Mouse (Mus musculus) C2C12 (cell line): ENCODE measurements around the gene Xrcc1. TPM values are rescaled to one million over a fixed set of nuclear protein-coding genes. Genes with fewer than 3 reads are reported as not detected.
A peak's percentile ranks its signal among the peaks of the same experiment; 100 is the strongest.

Experiments
- H3K27me3 ChIP-seq: one replicate; pipeline ENCODE4 v1.6.1; 2011; ENCODE audit not compliant: control insufficient read depth, insufficient read depth, insufficient read length
- H3K36me3 ChIP-seq: one replicate; pipeline ENCODE4 v1.6.1; 2011; ENCODE audit not compliant: control insufficient read depth, insufficient read depth
- H3K4me3 ChIP-seq: one replicate; pipeline ENCODE4 v1.5.1; 2011; ENCODE audit warnings: mild to moderate bottlenecking, control low read depth; ENCODE audit not compliant: poor library complexity, insufficient read depth, severe bottlenecking
- H3K79me2 ChIP-seq: one replicate; pipeline ENCODE4 v1.6.1; 2011; ENCODE audit not compliant: control insufficient read depth, insufficient read depth
- H3K79me3 ChIP-seq: one replicate; pipeline ENCODE4 v1.6.1; 2011; ENCODE audit warnings: low read depth, control low read depth
- H3ac ChIP-seq: one replicate; pipeline ENCODE3; 2011; ENCODE audit warnings: low read depth; ENCODE audit not compliant: control insufficient read depth, insufficient read length
- CEBPB ChIP-seq: IDR thresholded peaks from one replicate; pipeline ENCODE4 v1.6.1; 2011; ENCODE audit warnings: low read depth, mild to moderate bottlenecking, control low read depth, moderate library complexity
- CTCF ChIP-seq: IDR thresholded peaks from one replicate; pipeline ENCODE4 v1.5.1; 2011; ENCODE audit not compliant: control insufficient read depth, insufficient read depth, insufficient read length
- FOSL1 ChIP-seq: IDR thresholded peaks from one replicate; pipeline ENCODE4 v1.8.0; 2011; ENCODE audit warnings: mild to moderate bottlenecking, low read length; ENCODE audit not compliant: poor library complexity, insufficient read depth, severe bottlenecking
- MAX ChIP-seq: IDR thresholded peaks from one replicate; pipeline ENCODE4 v1.6.1; 2011; ENCODE audit warnings: mild to moderate bottlenecking, control low read depth
- MYOD1 ChIP-seq: IDR thresholded peaks from one replicate; pipeline ENCODE4 v1.6.1; 2011; ENCODE audit warnings: low read depth; ENCODE audit not compliant: control insufficient read depth, insufficient read length
- MYOG ChIP-seq: IDR thresholded peaks from one replicate; pipeline ENCODE4 v1.6.1; 2011; ENCODE audit not compliant: control insufficient read depth, insufficient read length; ENCODE audit errors: extremely low read depth
- USF1 ChIP-seq: IDR thresholded peaks from one replicate; pipeline ENCODE4 v1.6.1; 2011; ENCODE audit warnings: low read depth, mild to moderate bottlenecking, control low read depth, moderate library complexity
- polyA plus RNA-seq: library from polyadenylated mRNA; unstranded; fragments of >200 nt; fragmentation: generic; extraction: Trizol; gene quantifications from one replicate; pipeline ENCODE4 v1.2.1, GENCODE M21; 2012; ENCODE audit warnings: missing spikeins

Gene Xrcc1
- polyA plus RNA-seq, 1 experiment = 57.4 TPM

DNA sequence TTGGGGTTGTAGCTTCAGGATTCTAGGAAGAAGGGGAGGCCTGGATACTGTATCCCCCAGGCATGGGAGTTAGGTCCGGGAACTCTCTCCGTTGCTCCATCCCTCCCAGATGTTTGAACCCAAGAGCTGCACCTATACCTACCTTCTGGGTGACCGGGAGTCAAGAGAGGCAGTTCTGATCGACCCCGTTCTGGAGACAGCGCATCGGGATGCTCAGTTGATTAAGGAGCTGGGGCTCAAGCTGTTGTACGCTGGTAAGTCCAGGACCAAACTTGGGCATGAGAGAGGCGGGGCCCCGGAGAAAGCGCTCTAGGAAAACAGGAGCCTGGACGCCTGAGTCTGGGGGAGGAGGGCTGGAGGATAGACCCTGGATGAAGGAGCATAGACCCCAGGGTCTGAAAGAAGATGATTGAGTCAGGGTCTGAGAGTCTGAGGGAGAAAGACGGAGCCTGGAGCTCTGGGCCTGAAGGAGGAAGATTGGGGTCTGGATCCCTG is 48.3 kb downstream of the Xrcc1 start:
- peak overlapping the region; percentile 50 for H3K4me3 ChIP-seq
- H3ac ChIP-seq = peak overlapping the region; percentile 89
- no peaks in the 10 kb centered on the region for H3K79me3 ChIP-seq
- H3K36me3 ChIP-seq = no peaks in the 10 kb centered on the region
- H3K27me3 ChIP-seq = no peaks in the 10 kb centered on the region
- no peak for TF ChIP-seq CTCF
- TF ChIP-seq USF1 = no peak
- TF ChIP-seq MAX = no peak
- no peak for TF ChIP-seq FOSL1
- no peak for TF ChIP-seq MYOD1
- TF ChIP-seq MYOG = no peak
- no peak for TF ChIP-seq CEBPB
- H3K79me2 ChIP-seq = no peaks in the 10 kb centered on the region

DNA sequence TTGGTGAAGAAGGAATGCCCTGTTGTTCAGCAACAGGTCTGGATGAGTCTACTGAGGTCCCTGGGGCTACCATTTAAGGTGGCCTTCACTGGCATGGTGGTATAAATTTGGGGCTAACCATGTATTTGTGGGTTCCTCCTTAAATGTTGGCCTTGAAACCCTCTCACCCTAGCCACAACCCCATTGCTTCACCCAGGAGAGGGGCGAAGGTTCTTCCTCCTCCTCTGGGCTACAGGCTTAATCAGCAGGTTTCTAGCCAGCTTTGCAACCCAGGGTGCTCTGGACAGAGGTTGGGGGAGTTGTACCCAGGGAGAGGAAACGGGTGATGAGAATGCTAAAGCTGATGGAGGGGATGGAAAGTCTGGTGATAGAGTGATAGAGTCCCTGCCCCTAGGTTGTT is 49.4 kb downstream of the Xrcc1 start:
- no peaks in the 10 kb centered on the region for H3K36me3 ChIP-seq
- no peak overlapping the region for H3K4me3 ChIP-seq
- no peak overlapping the region for H3ac ChIP-seq
- H3K79me2 ChIP-seq = no peaks in the 10 kb centered on the region
- TF ChIP-seq USF1 (no peak), MAX (no peak), CTCF (no peak)
- H3K27me3 ChIP-seq = no peaks in the 10 kb centered on the region
- no peaks in the 10 kb centered on the region for H3K79me3 ChIP-seq

GRCm38 (mm10) chr7:24598121-24598520 is 52.0 kb downstream of the Xrcc1 start:
- Histone ChIP-seq H3K79me3 (no peaks in the 10 kb centered on the region), H3ac (no peak overlapping the region), H3K27me3 (no peaks in the 10 kb centered on the region), H3K36me3 (no peaks in the 10 kb centered on the region), H3K79me2 (no peaks in the 10 kb centered on the region), H3K4me3 (no peak overlapping the region)
- TF ChIP-seq CTCF (no peak), MAX (no peak), MYOG (no peak), USF1 (no peak)

GRCm38 (mm10) chr7:24599211-24600067 is 53.4 kb downstream of the Xrcc1 start:
- Histone ChIP-seq H3ac (no peak overlapping the region), H3K36me3 (no peaks in the 10 kb centered on the region), H3K79me2 (no peaks in the 10 kb centered on the region), H3K4me3 (no peak overlapping the region), H3K27me3 (no peaks in the 10 kb centered on the region), H3K79me3 (no peaks in the 10 kb centered on the region)
- TF ChIP-seq FOSL1 (peak; percentile 43), MYOD1 (peak; percentile 27), MAX (no peak)

- Histone ChIP-seq H3K36me3 (no peaks in the 10 kb centered on the region), H3K79me3 (no peaks in the 10 kb centered on the region), H3K4me3 (no peak overlapping the region), H3K79me2 (no peaks in the 10 kb centered on the region), H3ac (no peak overlapping the region), H3K27me3 (no peaks in the 10 kb centered on the region)
- TF ChIP-seq FOSL1 (no peak), MAX (no peak), CTCF (peak; percentile 99), MYOG (no peak), CEBPB (no peak), MYOD1 (peak; percentile 15), USF1 (no peak)
Measured at GRCm38 (mm10) chr7:24600941-24601597, 55.0 kb downstream of the Xrcc1 start.

GRCm38 (mm10) chr7:24605561-24605960 is 59.5 kb downstream of the Xrcc1 start:
- Histone ChIP-seq H3K27me3 (no peaks in the 10 kb centered on the region), H3ac (no peak overlapping the region), H3K79me2 (no peaks in the 10 kb centered on the region), H3K4me3 (no peak overlapping the region), H3K36me3 (no peaks in the 10 kb centered on the region), H3K79me3 (no peaks in the 10 kb centered on the region)
- TF ChIP-seq MYOG (no peak), CEBPB (no peak), MYOD1 (no peak), USF1 (no peak), CTCF (no peak), MAX (no peak), FOSL1 (no peak)
